Mouse (Mus musculus) neural tube, embryonic 15.5 days (tissue): ENCODE measurements at regions not wholly inside any gene's neighbourhood (a gene's known extent, or its start where the extent isn't known, plus 50 kb on each side); places are given as distances from the start of the nearest gene placed in this dataset. TPM values are rescaled to one million over a fixed set of nuclear protein-coding genes. Genes with fewer than 3 reads are reported as not detected.

Source experiments
- ATAC-seq: fragments of 200-750 bp; cut with Nextera tagmentation; 2 replicates; pipeline ENCODE4 v1.8.0; 2017; ENCODE audit warnings: mild to moderate bottlenecking, moderate TSS enrichment, moderate library complexity; ENCODE audit not compliant: low FRiP score
- H3K27ac ChIP-seq: fragments of 300-500 bp; sonication (generic); replicated peaks from 2 replicates; pipeline ENCODE4 v1.5.1; 2015; ENCODE audit warnings: mild to moderate bottlenecking, inconsistent platforms
- H3K27me3 ChIP-seq: fragments of 300-500 bp; sonication (generic); replicated peaks from 2 replicates; pipeline ENCODE4 v1.6.1; 2015; ENCODE audit warnings: inconsistent platforms
- H3K36me3 ChIP-seq: fragments of 300-500 bp; sonication (generic); 2 replicates; pipeline ENCODE4 v1.6.1; 2015; ENCODE audit warnings: inconsistent platforms
- H3K4me1 ChIP-seq: fragments of 300-500 bp; sonication (generic); 2 replicates; pipeline ENCODE4 v1.6.1; 2015; ENCODE audit warnings: inconsistent platforms
- H3K4me2 ChIP-seq: fragments of 300-500 bp; sonication (generic); 2 replicates; pipeline ENCODE4 v1.6.1; 2015; ENCODE audit warnings: inconsistent platforms, mild to moderate bottlenecking, moderate library complexity
- H3K4me3 ChIP-seq: fragments of 300-500 bp; sonication (generic); replicated peaks from 2 replicates; pipeline ENCODE4 v1.5.1; 2015; ENCODE audit warnings: mild to moderate bottlenecking, inconsistent platforms
- H3K9ac ChIP-seq: fragments of 300-500 bp; sonication (generic); replicated peaks from 2 replicates; pipeline ENCODE4 v1.6.1; 2015; ENCODE audit warnings: mild to moderate bottlenecking, inconsistent platforms
- H3K9me3 ChIP-seq: fragments of 300-500 bp; sonication (generic); replicated peaks from 2 replicates; pipeline ENCODE4 v1.6.1; 2016; ENCODE audit warnings: inconsistent platforms
- WGBS: fragments of 180-500 bp; shearing (Covaris S2); methylation state at CpG from one replicate; pipeline ENCODE4 v1.1.7; 2015; ENCODE audit warnings: mixed read lengths; 5-methylcytosine and 5-hydroxymethylcytosine counted together
- microRNA-seq: library from miRNA; unstranded; fragments of <30 nt; microRNA quantifications from one replicate; pipeline ENCODE4, GENCODE M21; 2017

DNA sequence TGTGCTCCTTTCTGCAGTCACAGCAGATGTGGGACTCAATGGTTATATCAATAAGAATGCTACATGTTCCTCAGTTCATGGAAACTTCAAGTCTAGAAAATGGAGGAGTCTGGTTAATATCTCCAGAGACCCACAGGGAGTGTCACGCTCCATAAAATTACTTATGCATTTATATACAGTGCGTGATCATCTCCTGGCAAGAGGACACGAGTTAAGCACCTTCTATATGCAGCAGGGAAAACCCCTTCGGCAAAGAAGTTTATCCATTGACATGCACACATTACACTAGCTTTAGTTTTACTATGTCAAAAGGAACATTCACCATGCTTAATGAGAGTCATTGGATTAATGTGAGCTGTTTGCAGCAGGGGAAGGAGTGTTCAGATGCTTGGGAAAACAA lies 538.6 kb downstream of the Ppargc1a start:
- H3K9me3 ChIP-seq, result no peaks in the 10 kb centered on the region
- no peak overlapping the region for H3K9ac ChIP-seq
- H3K4me3 ChIP-seq, result no peak overlapping the region
- H3K36me3 ChIP-seq, result no peaks in the 10 kb centered on the region
- ATAC-seq, result no peak
- H3K4me2 ChIP-seq, result no peak overlapping the region
- H3K4me1 ChIP-seq, result no peaks in the 10 kb centered on the region
- 65% methylated on average over 4 of the region's 4 CpGs for WGBS
- no peak overlapping the region for H3K27ac ChIP-seq
- H3K27me3 ChIP-seq, result no peaks in the 10 kb centered on the region

DNA sequence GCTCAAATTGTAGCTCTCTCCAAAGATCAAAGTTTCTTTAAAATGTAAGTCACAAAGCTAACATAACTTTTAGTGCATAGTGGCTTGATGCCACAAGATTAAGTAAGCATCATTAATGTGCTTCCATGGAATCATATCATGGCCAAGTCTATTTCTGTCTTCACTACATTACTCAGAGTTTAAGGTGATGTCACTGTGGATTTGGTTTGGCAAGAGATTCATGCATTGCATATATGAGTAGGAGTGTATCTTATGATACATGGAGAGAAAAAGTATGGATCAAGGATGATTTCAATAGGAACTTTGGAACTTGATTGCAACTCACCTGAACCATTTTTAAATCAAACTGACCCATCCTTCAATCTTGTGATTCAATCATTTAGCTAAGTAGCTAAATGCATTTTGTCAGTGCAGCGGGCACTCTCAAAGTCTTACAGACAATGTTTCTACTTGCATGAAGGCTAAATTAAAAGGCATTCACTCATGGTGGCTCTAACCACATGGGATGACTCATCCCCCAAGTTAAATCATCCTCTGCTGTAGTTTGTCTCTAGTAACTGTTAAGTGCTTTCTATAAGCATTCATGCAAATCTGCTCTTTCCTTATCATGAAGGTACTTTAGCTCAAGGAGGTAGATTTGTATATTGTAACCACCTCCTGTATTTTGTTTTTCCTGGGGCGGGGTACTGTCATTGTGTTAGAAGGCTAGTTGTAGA lies 576.5 kb downstream of the Ppargc1a start:
- no peak overlapping the region for H3K9ac ChIP-seq
- H3K4me1 ChIP-seq, result peaks cover 2% of the 10 kb centered on the region; the same call in 1 of the 2 replicates
- no peak overlapping the region for H3K4me3 ChIP-seq
- H3K9me3 ChIP-seq, result no peaks in the 10 kb centered on the region
- ATAC-seq, result no peak
- H3K27me3 ChIP-seq, result no peaks in the 10 kb centered on the region
- no peak overlapping the region for H3K4me2 ChIP-seq
- 94% methylated on average over 2 of the region's 2 CpGs for WGBS
- no peaks in the 10 kb centered on the region for H3K36me3 ChIP-seq
- no peak overlapping the region for H3K27ac ChIP-seq

Small RNA genes lying in the stretch of these regions (microRNA-seq; reads per million reads assigned to microRNA genes)
- not detected for gene Gm44377
